Mouse (Mus musculus) frontal cortex, postnatal 25 days (tissue): Measurements from ENCODE around the gene Saxo2.
A peak's percentile ranks its signal among the peaks of the same experiment; 100 is the strongest.

ENCODE experiments used
- DNase-seq, 2 experiments: peaks; one replicate each; pipeline ENCODE4 v3.0.0; 2022; ENCODE audit warnings: low spot score in 2 of 2

The Saxo2 gene

GRCm38 (mm10) chr7:82648353-82649080 lies at the start of gene Saxo2, which contains the start of gene Efl1:
Saxo2 (minus strand) TSS chr7:82648528.
Efl1 (plus strand) TSS chr7:82648614.
- peak; percentile 96 to 97 for DNase-seq

- DNase-seq = no peak
Observed at GRCm38 (mm10) chr7:82697668-82698067, 49.3 kb upstream of the Saxo2 start.

GRCm38 (mm10) chr7:82691021-82691738 lies 42.9 kb upstream of the Saxo2 start:
- DNase-seq = no peak

- no peak for DNase-seq
Observed at GRCm38 (mm10) chr7:82688736-82689135, 40.4 kb upstream of the Saxo2 start.

GRCm38 (mm10) chr7:82679901-82680300 lies 31.6 kb upstream of the Saxo2 start:
- DNase-seq = no peak

- DNase-seq = no peak
Observed at GRCm38 (mm10) chr7:82676834-82677233, 28.5 kb upstream of the Saxo2 start.

GRCm38 (mm10) chr7:82676001-82676400 lies 27.7 kb upstream of the Saxo2 start:
- no peak for DNase-seq

GRCm38 (mm10) chr7:82664604-82665003 lies 16.3 kb upstream of the Saxo2 start:
- DNase-seq = no peak

- no peak for DNase-seq
Observed at GRCm38 (mm10) chr7:82649081-82649445, 735 bp upstream of the Saxo2 start.

- no peak for DNase-seq
Observed at GRCm38 (mm10) chr7:82647909-82648308, 419 bp downstream of the Saxo2 start.

- no peak for DNase-seq
Observed at GRCm38 (mm10) chr7:82647183-82647582, 1.1 kb downstream of the Saxo2 start.

GRCm38 (mm10) chr7:82625342-82625741 lies 23.0 kb downstream of the Saxo2 start:
- no peak for DNase-seq

- DNase-seq = no peak
Observed at GRCm38 (mm10) chr7:82609629-82610028, 38.7 kb downstream of the Saxo2 start.

- DNase-seq = no peak
Observed at GRCm38 (mm10) chr7:82605425-82605824, 42.9 kb downstream of the Saxo2 start.

GRCm38 (mm10) chr7:82602008-82602407 lies 46.3 kb downstream of the Saxo2 start:
- no peak for DNase-seq

GRCm38 (mm10) chr7:82590931-82591330 lies 57.4 kb downstream of the Saxo2 start:
- no peak for DNase-seq
